Mouse (Mus musculus) intestine, postnatal 0 days (tissue): ENCODE measurements around the gene Naa20. TPM values are rescaled to one million over a fixed set of nuclear protein-coding genes. Genes with fewer than 3 reads are reported as not detected.
A peak's percentile ranks its signal among the peaks of the same experiment; 100 is the strongest.
"Not testable (repeated sequence)": the region's sequence is repeated elsewhere in the genome, so short reads cannot be mapped to it uniquely, and the experiment has no call there.

Source experiments
- ATAC-seq: fragments of 200-750 bp; cut with Nextera tagmentation; 2 replicates; pipeline ENCODE4 v1.8.0; 2017; ENCODE audit warnings: mild to moderate bottlenecking, moderate TSS enrichment, moderate library complexity
- H3K27ac ChIP-seq: fragments of 300-500 bp; sonication (generic); 2 replicates; pipeline ENCODE4 v1.5.1; 2014; ENCODE audit warnings: mild to moderate bottlenecking, low read depth, low read length, moderate library complexity
- H3K27me3 ChIP-seq: fragments of 300-500 bp; sonication (generic); replicated peaks from 2 replicates; pipeline ENCODE4 v1.6.1; 2014; ENCODE audit warnings: low read length, mixed read lengths; ENCODE audit not compliant: control insufficient read depth, insufficient read depth
- H3K36me3 ChIP-seq: fragments of 300-500 bp; sonication (generic); 2 replicates; pipeline ENCODE4 v1.6.1; 2014; ENCODE audit warnings: mild to moderate bottlenecking, moderate library complexity; ENCODE audit not compliant: control insufficient read depth, insufficient read depth
- H3K4me1 ChIP-seq: fragments of 300-500 bp; sonication (generic); replicated peaks from 2 replicates; pipeline ENCODE4 v1.6.1; 2014; ENCODE audit warnings: antibody characterized with exemption, low read length, mixed read lengths; ENCODE audit not compliant: control insufficient read depth, insufficient read depth
- H3K4me2 ChIP-seq: fragments of 300-500 bp; sonication (generic); replicated peaks from 2 replicates; pipeline ENCODE4 v1.6.1; 2014; ENCODE audit warnings: low read depth, mild to moderate bottlenecking, moderate library complexity
- H3K4me3 ChIP-seq: fragments of 300-500 bp; sonication (generic); 2 replicates; pipeline ENCODE4 v1.5.1; 2014; ENCODE audit warnings: low read depth, low read length
- H3K9ac ChIP-seq: fragments of 300-500 bp; sonication (generic); 2 replicates; pipeline ENCODE4 v1.6.1; 2014; ENCODE audit warnings: mild to moderate bottlenecking, low read depth, low read length
- H3K9me3 ChIP-seq: fragments of 300-500 bp; sonication (generic); 2 replicates; pipeline ENCODE4 v1.6.1; 2016; ENCODE audit warnings: mixed run types; ENCODE audit not compliant: control insufficient read depth
- CTCF ChIP-seq: sonication (generic); IDR thresholded peaks from 2 replicates; pipeline ENCODE4 v1.5.1; 2016; ENCODE audit warnings: low read depth, mild to moderate bottlenecking, control low read depth, antibody characterized with exemption, moderate library complexity
- WGBS: fragments of 180-500 bp; shearing (Covaris S2); extraction: QIAGEN DNeasy Blood & Tissue Kit; methylation state at CpG from one replicate; pipeline ENCODE4 v1.1.7; 2014; 5-methylcytosine and 5-hydroxymethylcytosine counted together
- polyA plus RNA-seq: library from polyadenylated mRNA; unstranded; fragments of >200 nt; fragmentation: Nextera tagmentation; extraction: Ambion mirVana; gene quantifications from 2 replicates; pipeline ENCODE4 v1.2.1, GENCODE M21; 2015

Naa20 gene
- polyA plus RNA-seq, 1 experiment from 2014 or later: 106 TPM

DNA sequence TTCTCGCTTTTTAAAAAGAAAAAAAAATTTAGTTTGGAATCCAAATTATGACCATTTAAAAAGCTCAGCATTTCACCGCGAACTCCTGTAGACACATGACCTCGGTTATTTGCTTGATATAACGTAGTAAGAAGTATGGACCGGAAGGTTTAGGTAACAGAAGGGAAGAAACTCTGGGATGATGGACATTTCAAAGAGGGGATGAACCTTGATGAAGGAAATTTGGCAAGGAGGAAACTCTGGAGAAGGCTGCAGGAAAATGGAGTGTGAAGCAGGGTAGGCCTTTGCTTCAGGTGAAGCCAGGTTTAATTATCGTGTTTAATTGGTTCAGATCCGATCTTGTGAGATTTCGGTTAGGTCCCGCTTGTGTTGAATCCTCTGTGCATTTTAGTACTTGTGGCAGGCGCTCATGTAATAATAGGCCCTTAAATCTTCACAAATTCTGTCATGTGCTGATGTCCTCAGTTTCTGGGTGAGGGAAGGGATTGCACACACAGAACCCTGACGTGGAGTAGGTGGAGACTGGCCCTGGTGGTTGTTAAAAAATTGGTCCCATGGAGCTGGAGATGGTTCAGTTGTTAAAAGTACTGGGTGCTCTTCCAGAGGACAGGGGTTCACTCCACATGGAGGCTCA, 2.2 kb downstream of the Naa20 start:
- H3K27ac ChIP-seq: no peak overlapping the region
- H3K4me2 ChIP-seq: peak overlapping the region; percentile 72

DNA sequence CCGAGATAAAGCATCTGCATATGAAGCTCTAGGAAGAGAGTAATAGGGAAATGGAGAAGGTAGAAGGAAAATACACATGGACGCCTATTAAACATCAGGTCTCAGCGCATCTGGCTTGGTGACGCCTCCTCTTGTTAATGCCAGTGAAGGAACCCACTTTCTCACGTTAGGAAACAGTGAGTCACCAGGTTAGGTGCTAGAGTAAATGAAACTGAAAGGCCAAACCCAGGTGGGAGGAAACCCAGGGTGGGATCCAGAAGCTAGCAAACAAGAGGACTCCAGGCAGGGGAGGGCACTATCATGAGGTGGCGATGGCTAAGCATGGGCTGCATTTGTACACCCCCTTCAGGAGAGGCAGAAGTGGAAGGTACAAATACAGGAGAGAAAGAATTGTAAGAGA, 3.3 kb downstream of the Naa20 start:
- 71% methylated on average over 6 of the region's 6 CpGs for WGBS
- H3K9ac ChIP-seq: no peak overlapping the region
- H3K36me3 ChIP-seq: peaks cover 3% of the 10 kb centered on the region; the same call in 1 of the 2 replicates
- H3K4me3 ChIP-seq: no peak overlapping the region
- H3K9me3 ChIP-seq: no peaks in the 10 kb centered on the region
- H3K4me2 ChIP-seq: no peak overlapping the region
- peaks cover 7% of the 10 kb centered on the region; the same call in 1 of the 2 replicates for H3K4me1 ChIP-seq
- no peak overlapping the region for H3K27ac ChIP-seq
- no peak for TF ChIP-seq CTCF
- H3K27me3 ChIP-seq: no peaks in the 10 kb centered on the region
- ATAC-seq: no peak

More for the DNA sequence above, 2.2 kb downstream of the Naa20 start:
- H3K4me3 ChIP-seq: peak overlapping the region; percentile 87
- peaks cover 7% of the 10 kb centered on the region for H3K4me1 ChIP-seq
- TF ChIP-seq CTCF: no peak
- peak overlapping the region; percentile 78 for H3K9ac ChIP-seq
- no peak for ATAC-seq
- peaks cover 3% of the 10 kb centered on the region; the same call in 1 of the 2 replicates for H3K36me3 ChIP-seq
- no peaks in the 10 kb centered on the region for H3K27me3 ChIP-seq
- WGBS: 25% methylated on average over 12 of the region's 12 CpGs
- H3K9me3 ChIP-seq: no peaks in the 10 kb centered on the region

DNA sequence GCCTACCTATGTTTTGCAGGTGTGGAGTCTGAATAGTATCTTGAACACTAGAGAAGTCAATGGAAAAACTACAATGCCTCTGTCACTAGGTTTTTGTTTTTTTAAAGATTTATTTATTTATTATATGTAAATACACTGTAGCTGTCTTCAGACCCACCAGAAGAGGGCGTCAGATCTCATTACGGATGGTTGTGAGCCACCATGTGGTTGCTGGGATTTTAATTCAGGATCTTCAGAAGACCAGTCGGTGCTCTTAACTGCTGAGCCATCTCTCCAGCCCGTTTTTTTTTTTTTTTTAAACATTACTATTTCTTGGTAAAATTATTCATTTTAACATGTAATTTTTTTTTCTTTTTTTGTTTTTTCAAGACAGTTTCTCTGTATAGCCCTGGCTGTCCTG, 4.0 kb downstream of the Naa20 start:
- H3K36me3 ChIP-seq, H3K27ac ChIP-seq, H3K4me2 ChIP-seq, H3K27me3 ChIP-seq, H3K9me3 ChIP-seq, ATAC-seq, H3K4me1 ChIP-seq, H3K9ac ChIP-seq, H3K4me3 ChIP-seq: not testable (repeated sequence)
- TF ChIP-seq CTCF: peak; percentile 51
- WGBS: 45% methylated on average over 4 of the region's 4 CpGs

DNA sequence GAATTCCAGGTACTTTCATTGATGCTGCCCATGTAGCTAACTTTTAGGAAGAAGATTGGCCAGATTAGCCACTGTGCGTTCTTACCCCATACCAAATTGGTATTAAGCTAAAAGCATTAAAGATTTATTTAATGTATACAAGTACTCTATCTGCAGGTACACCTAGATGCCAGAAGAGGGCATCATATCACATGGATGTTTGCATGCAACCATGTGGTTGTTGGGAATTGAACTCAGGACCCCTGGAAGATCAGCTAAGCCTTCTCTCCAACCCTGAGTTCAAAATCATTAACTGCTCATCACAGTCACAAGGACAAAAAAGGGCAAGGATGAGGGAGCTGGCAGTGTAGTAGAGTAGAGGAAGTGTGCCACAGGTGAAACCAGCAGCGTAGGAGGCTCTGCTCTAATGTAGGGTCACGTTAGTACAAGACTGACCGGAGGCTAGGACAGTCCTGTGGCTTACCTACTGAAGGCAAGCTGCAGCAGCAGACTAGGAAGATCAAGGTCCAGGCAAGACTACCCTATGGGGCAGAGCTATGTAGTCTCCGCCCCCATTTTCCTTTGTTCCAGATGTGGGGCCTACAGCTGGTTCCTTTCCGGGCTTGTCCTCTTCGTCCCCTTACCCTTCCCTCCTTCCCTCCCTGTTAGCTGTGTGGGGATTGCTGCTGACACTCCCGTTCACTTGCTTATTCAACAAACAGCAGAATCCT, 19.2 kb downstream of the Naa20 start:
- H3K9me3 ChIP-seq: no peaks in the 10 kb centered on the region
- H3K27ac ChIP-seq: no peak overlapping the region
- ATAC-seq: peak; percentile 71
- H3K4me2 ChIP-seq: no peak overlapping the region
- WGBS: 69% methylated on average over 8 of the region's 8 CpGs
- no peaks in the 10 kb centered on the region for H3K27me3 ChIP-seq
- peak; percentile 39; the same call in 1 of the 2 replicates for TF ChIP-seq CTCF
- H3K4me1 ChIP-seq: no peaks in the 10 kb centered on the region
- no peak overlapping the region for H3K4me3 ChIP-seq
- H3K9ac ChIP-seq: no peak overlapping the region
- H3K36me3 ChIP-seq: peaks cover 65% of the 10 kb centered on the region

DNA sequence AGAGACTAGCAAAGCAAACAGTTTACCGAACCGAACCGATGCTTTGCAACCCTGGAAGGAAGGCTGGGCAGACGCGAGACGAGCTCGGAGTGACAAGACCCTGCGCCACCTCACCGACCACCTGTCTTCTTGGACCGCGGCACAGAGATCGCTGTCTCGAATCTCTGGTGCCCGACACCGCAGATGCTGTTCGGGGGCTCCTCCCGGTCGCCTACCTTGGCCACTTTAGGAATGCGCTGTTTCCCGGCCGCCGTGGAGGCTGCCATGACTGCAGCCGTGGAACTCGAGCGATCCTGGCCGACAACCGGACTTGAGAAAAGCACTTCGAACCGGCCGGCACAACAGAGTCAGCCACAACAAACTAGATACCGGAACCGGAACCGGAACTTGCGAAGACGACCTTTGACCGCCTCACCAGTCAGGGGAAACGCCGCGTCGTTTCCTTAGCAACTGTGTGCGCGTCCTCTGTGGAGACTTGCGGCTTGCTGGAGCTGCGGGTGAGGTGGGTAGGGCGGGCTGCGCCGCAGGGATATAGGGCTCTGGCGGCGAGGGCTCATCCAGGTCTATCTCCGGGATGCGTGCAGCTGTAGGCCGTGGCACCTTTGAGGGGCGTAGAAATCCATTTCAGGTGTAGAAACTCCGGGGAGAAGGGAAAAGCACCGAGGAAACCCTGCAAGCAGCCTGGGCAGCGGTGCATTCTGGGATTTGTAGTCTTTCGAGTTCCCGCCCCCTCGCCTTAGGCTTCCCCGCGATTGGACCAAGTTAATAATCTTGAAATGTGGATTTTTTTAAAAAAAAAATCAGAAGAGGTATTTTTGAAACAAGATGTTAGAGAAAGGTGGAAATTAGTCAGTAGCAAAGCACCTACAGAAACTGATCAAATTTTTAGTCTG, 32.7 kb downstream of the Naa20 start, which contains the start of the genes Cfap61 and Crnkl1:
TSS of gene Cfap61 (plus strand) at position 446 of the 893 bp plus-strand sequence.
TSS of gene Crnkl1 (minus strand) at position 676 of the 893 bp plus-strand sequence.
- ATAC-seq: peak; percentile 99
- Histone ChIP-seq H3K9me3 (no peaks in the 10 kb centered on the region), H3K4me1 (0 out of 2 replicates have a peak, but pooled peaks cover 5% of the 10 kb centered on the region), H3K27ac (peak within 1 kb of the TSS; percentile 51; the same call in 1 of the 2 replicates), H3K4me2 (peak within 1 kb of the TSS; percentile 79), H3K36me3 (peaks cover 20% of the 10 kb centered on the region), H3K9ac (peak within 1 kb of the TSS; percentile 77), H3K4me3 (peak within 1 kb of the TSS; percentile 81), H3K27me3 (no peaks in the 10 kb centered on the region)
- WGBS: under 1% methylated on average over 61 of the region's 61 CpGs
- no peak for TF ChIP-seq CTCF
